Mouse (Mus musculus) liver, embryonic 13.5 days (tissue): ENCODE data around the gene Pdik1l. TPM values are rescaled to one million over a fixed set of nuclear protein-coding genes. Genes with fewer than 3 reads are reported as not detected.

Experiments used
- ATAC-seq: fragments of 200-750 bp; cut with Nextera tagmentation; 2 replicates; pipeline ENCODE4 v1.8.0; 2017; ENCODE audit warnings: low read depth, mild to moderate bottlenecking, moderate number of reproducible peaks, moderate library complexity
- DNase-seq: peaks from one replicate; pipeline ENCODE4 v3.0.0; 2022
- H3K27ac ChIP-seq: fragments of 300-500 bp; sonication (generic); 2 replicates; pipeline ENCODE4 v1.5.1; 2015; ENCODE audit warnings: moderate library complexity, mild to moderate bottlenecking, inconsistent platforms
- H3K27me3 ChIP-seq: fragments of 300-500 bp; sonication (generic); 2 replicates; pipeline ENCODE4 v1.6.1; 2015; ENCODE audit warnings: mild to moderate bottlenecking, inconsistent platforms
- H3K36me3 ChIP-seq: fragments of 300-500 bp; sonication (generic); 2 replicates; pipeline ENCODE4 v1.6.1; 2015; ENCODE audit warnings: mild to moderate bottlenecking, inconsistent platforms
- H3K4me1 ChIP-seq: fragments of 300-500 bp; sonication (generic); replicated peaks from 2 replicates; pipeline ENCODE4 v1.6.1; 2015; ENCODE audit warnings: inconsistent platforms
- H3K4me2 ChIP-seq: fragments of 300-500 bp; sonication (generic); 2 replicates; pipeline ENCODE4 v1.6.1; 2015; ENCODE audit warnings: inconsistent platforms, mild to moderate bottlenecking, moderate library complexity
- H3K4me3 ChIP-seq: fragments of 300-500 bp; sonication (generic); replicated peaks from 2 replicates; pipeline ENCODE4 v1.5.1; 2015; ENCODE audit warnings: mild to moderate bottlenecking, inconsistent platforms
- H3K9ac ChIP-seq: fragments of 300-500 bp; sonication (generic); 2 replicates; pipeline ENCODE4 v1.6.1; 2015; ENCODE audit warnings: mild to moderate bottlenecking, inconsistent platforms
- H3K9me3 ChIP-seq: fragments of 300-500 bp; sonication (generic); replicated peaks from 2 replicates; pipeline ENCODE4 v1.6.1; 2016; ENCODE audit warnings: inconsistent platforms
- WGBS: fragments of 180-500 bp; shearing (Covaris S2); methylation state at CpG from one replicate; pipeline ENCODE4 v1.1.7; 2015; ENCODE audit not compliant: insufficient replicate concordance; 5-methylcytosine and 5-hydroxymethylcytosine counted together
- polyA plus RNA-seq: library from polyadenylated mRNA; unstranded; fragments of >200 nt; fragmentation: Nextera tagmentation; extraction: Ambion mirVana; gene quantifications from 2 replicates; pipeline ENCODE4 v1.2.1, GENCODE M21; 2015

Pdik1l gene
- polyA plus RNA-seq, 1 experiment from 2014 or later = 12.3 TPM

GRCm38 (mm10) chr4:134249651-134250050 is 38.0 kb downstream of the Pdik1l start:
- peak overlapping the region; percentile 52 for H3K4me3 ChIP-seq
- H3K27ac ChIP-seq = no peak overlapping the region
- no peaks in the 10 kb centered on the region for H3K9me3 ChIP-seq
- DNase-seq (peak; percentile 34), ATAC-seq (no peak)
- no peaks in the 10 kb centered on the region for H3K36me3 ChIP-seq
- H3K4me1 ChIP-seq = peaks cover 57% of the 10 kb centered on the region
- no peak overlapping the region for H3K9ac ChIP-seq
- H3K27me3 ChIP-seq = peaks cover 90% of the 10 kb centered on the region
- H3K4me2 ChIP-seq = peak overlapping the region; percentile 68
- WGBS = 2% methylated on average over 30 of the region's 30 CpGs

- Histone ChIP-seq H3K9me3 (no peaks in the 10 kb centered on the region), H3K27ac (no peak within 1 kb of the TSS), H3K4me2 (peak within 1 kb of the TSS; percentile 96), H3K4me1 (peaks cover 42% of the 10 kb centered on the region), H3K36me3 (peaks cover 4% of the 10 kb centered on the region), H3K27me3 (peaks cover 61% of the 10 kb centered on the region), H3K9ac (peak within 1 kb of the TSS; percentile 87), H3K4me3 (peak within 1 kb of the TSS; percentile 84)
- DNase-seq (no peak), ATAC-seq (no peak)
- WGBS = 64% methylated on average over 7 of the region's 7 CpGs
Observed at GRCm38 (mm10) chr4:134246719-134247258, 40.9 kb downstream of the Pdik1l start, which contains the start of gene Gm30191. TSS of gene Gm30191 (plus strand) at chr4:134246935.

- DNase-seq (no peak), ATAC-seq (no peak)
- no peak overlapping the region for H3K9ac ChIP-seq
- no peak overlapping the region for H3K27ac ChIP-seq
- WGBS = 51% methylated on average over 4 of the region's 4 CpGs
- H3K36me3 ChIP-seq = peaks cover 4% of the 10 kb centered on the region
- no peak overlapping the region for H3K4me2 ChIP-seq
- peaks cover 37% of the 10 kb centered on the region for H3K4me1 ChIP-seq
- no peak overlapping the region for H3K4me3 ChIP-seq
- H3K9me3 ChIP-seq = no peaks in the 10 kb centered on the region
- peaks cover 56% of the 10 kb centered on the region for H3K27me3 ChIP-seq
Observed at GRCm38 (mm10) chr4:134246256-134246655, 41.4 kb downstream of the Pdik1l start.

- peak within 1 kb of the TSS; percentile 96 for H3K4me2 ChIP-seq
- under 1% methylated on average over 60 of the region's 60 CpGs for WGBS
- H3K9ac ChIP-seq = peak within 1 kb of the TSS; percentile 87
- peaks cover 46% of the 10 kb centered on the region for H3K27me3 ChIP-seq
- peak; percentile 83 for ATAC-seq
- DNase-seq = peak; percentile 90
- H3K36me3 ChIP-seq = peaks cover 4% of the 10 kb centered on the region
- H3K4me3 ChIP-seq = peak within 1 kb of the TSS; percentile 84
- H3K9me3 ChIP-seq = no peaks in the 10 kb centered on the region
- no peak within 1 kb of the TSS; the same call in 1 of the 2 replicates for H3K27ac ChIP-seq
- H3K4me1 ChIP-seq = peaks cover 27% of the 10 kb centered on the region
Observed at GRCm38 (mm10) chr4:134245148-134245843, 42.4 kb downstream of the Pdik1l start, which contains the start of gene Zfp593. TSS of gene Zfp593 (minus strand) at chr4:134245592.

- no peak for DNase-seq
- Histone ChIP-seq H3K4me1 (peaks cover 22% of the 10 kb centered on the region), H3K27me3 (peaks cover 38% of the 10 kb centered on the region), H3K27ac (no peak within 1 kb of the TSS), H3K9ac (peak within 1 kb of the TSS; percentile 87; the same call in 1 of the 2 replicates), H3K4me3 (peak within 1 kb of the TSS; percentile 84), H3K4me2 (peak within 1 kb of the TSS; percentile 96), H3K36me3 (peaks cover 4% of the 10 kb centered on the region), H3K9me3 (no peaks in the 10 kb centered on the region)
- no peak for ATAC-seq
- 88% methylated on average over 17 of the region's 17 CpGs for WGBS
Observed at GRCm38 (mm10) chr4:134243516-134244250, 44.0 kb downstream of the Pdik1l start, which contains the start of gene E130218I03Rik. TSS of gene E130218I03Rik (plus strand) at chr4:134243662.

GRCm38 (mm10) chr4:134238686-134239085 is 49.0 kb downstream of the Pdik1l start:
- Histone ChIP-seq H3K4me3 (no peak overlapping the region; the same call in 1 of the 2 replicates), H3K4me2 (peak overlapping the region; percentile 48), H3K9ac (no peak overlapping the region), H3K27ac (no peak overlapping the region), H3K4me1 (peaks cover 18% of the 10 kb centered on the region), H3K36me3 (peaks cover 4% of the 10 kb centered on the region), H3K9me3 (no peaks in the 10 kb centered on the region), H3K27me3 (peaks cover 33% of the 10 kb centered on the region)
- no peak for ATAC-seq
- DNase-seq = no peak
- 9% methylated on average over 10 of the region's 10 CpGs for WGBS

- WGBS = 11% methylated on average over 18 of the region's 18 CpGs
- no peak for ATAC-seq
- H3K9me3 ChIP-seq = no peaks in the 10 kb centered on the region
- H3K27me3 ChIP-seq = peaks cover 37% of the 10 kb centered on the region
- H3K4me2 ChIP-seq = peak within 1 kb of the TSS; percentile 48
- no peak within 1 kb of the TSS for H3K27ac ChIP-seq
- peaks cover under 1% of the 10 kb centered on the region for H3K36me3 ChIP-seq
- peak within 1 kb of the TSS; percentile 27 for H3K4me3 ChIP-seq
- DNase-seq = no peak
- 0 out of 2 replicates have a peak within 1 kb of the TSS, but pooled peaks have one; percentile 13 for H3K9ac ChIP-seq
- H3K4me1 ChIP-seq = peaks cover 18% of the 10 kb centered on the region
Observed at GRCm38 (mm10) chr4:134238279-134238651, 49.4 kb downstream of the Pdik1l start, which contains the start of gene Cnksr1. TSS of gene Cnksr1 (minus strand) at chr4:134238399.

- Histone ChIP-seq H3K4me2 (peak overlapping the region; percentile 48), H3K9ac (0 out of 2 replicates have a peak overlapping the region, but pooled peaks have one; percentile 13), H3K36me3 (no peaks in the 10 kb centered on the region), H3K4me1 (peaks cover 18% of the 10 kb centered on the region), H3K4me3 (peak overlapping the region; percentile 27), H3K9me3 (no peaks in the 10 kb centered on the region), H3K27ac (no peak overlapping the region), H3K27me3 (peaks cover 40% of the 10 kb centered on the region)
- ATAC-seq (no peak), DNase-seq (no peak)
- WGBS = 24% methylated on average over 19 of the region's 19 CpGs
Observed at GRCm38 (mm10) chr4:134237582-134238278, 50.0 kb downstream of the Pdik1l start.

GRCm38 (mm10) chr4:134234876-134235275 is 52.8 kb downstream of the Pdik1l start:
- Histone ChIP-seq H3K27me3 (peaks cover 46% of the 10 kb centered on the region), H3K9me3 (no peaks in the 10 kb centered on the region), H3K27ac (no peak overlapping the region), H3K4me3 (no peak overlapping the region), H3K4me2 (no peak overlapping the region), H3K4me1 (peaks cover 18% of the 10 kb centered on the region), H3K36me3 (no peaks in the 10 kb centered on the region), H3K9ac (no peak overlapping the region)
- WGBS = 54% methylated on average over 5 of the region's 5 CpGs
- DNase-seq (no peak), ATAC-seq (no peak)

- ATAC-seq = no peak
- peaks cover 31% of the 10 kb centered on the region; the same call in 1 of the 2 replicates for H3K27me3 ChIP-seq
- DNase-seq = no peak
- H3K36me3 ChIP-seq = no peaks in the 10 kb centered on the region
- no peak overlapping the region for H3K4me2 ChIP-seq
- no peak overlapping the region for H3K9ac ChIP-seq
- WGBS = 34% methylated on average over 8 of the region's 8 CpGs
- no peaks in the 10 kb centered on the region for H3K9me3 ChIP-seq
- H3K4me1 ChIP-seq = no peaks in the 10 kb centered on the region
- H3K27ac ChIP-seq = no peak overlapping the region
- H3K4me3 ChIP-seq = no peak overlapping the region
Observed at GRCm38 (mm10) chr4:134230431-134230830, 57.3 kb downstream of the Pdik1l start.
